Mouse (Mus musculus): ENCODE measurements at regions not wholly inside any gene's neighbourhood (a gene's known extent, or its start where the extent isn't known, plus 50 kb on each side); places are given as distances from the start of the nearest gene placed in this dataset.

- DNase-seq (ENCODE audit: low spot score), result no peak
Measured at GRCm38 (mm10) chr11:31282136-31282535, 87.7 kb downstream of the Stc2 start.

GRCm38 (mm10) chr11:31248467-31248866 is 66.2 kb upstream of the Gm17332 start:
- DNase-seq (ENCODE audit: low spot score), result peak; percentile 86
